Mouse (Mus musculus) frontal cortex, postnatal 10 days (tissue): ENCODE data around the gene Ptpn13.

Source experiments
- DNase-seq, 2 experiments: peaks; one replicate each; pipeline ENCODE4 v3.0.0; 2022; ENCODE audit warnings: low spot score in 2 of 2, mixed read lengths in 1 of 2

The Ptpn13 gene

GRCm38 (mm10) chr5:103647320-103647719, 222.3 kb downstream of the Ptpn13 start:
- no peak for DNase-seq
